Mouse (Mus musculus) neural tube, embryonic 12.5 days (tissue): ENCODE measurements around the gene Cdk19. TPM values are rescaled to one million over a fixed set of nuclear protein-coding genes. Genes with fewer than 3 reads are reported as not detected.
A peak's percentile ranks its signal among the peaks of the same experiment; 100 is the strongest.
"Not testable (repeated sequence)": the region's sequence is repeated elsewhere in the genome, so short reads cannot be mapped to it uniquely, and the experiment has no call there.

ENCODE experiments used
- ATAC-seq: fragments of 200-750 bp; cut with Nextera tagmentation; 2 replicates; pipeline ENCODE4 v1.8.0; 2017; ENCODE audit warnings: low read depth, mild to moderate bottlenecking, moderate TSS enrichment, moderate library complexity; ENCODE audit not compliant: low FRiP score
- H3K27ac ChIP-seq: fragments of 300-500 bp; sonication (generic); 2 replicates; pipeline ENCODE4 v1.5.1; 2016
- H3K27me3 ChIP-seq: fragments of 300-500 bp; sonication (generic); replicated peaks from 2 replicates; pipeline ENCODE4 v1.6.1; 2016; ENCODE audit warnings: mild to moderate bottlenecking
- H3K36me3 ChIP-seq: fragments of 300-500 bp; sonication (generic); 2 replicates; pipeline ENCODE4 v1.6.1; 2016; ENCODE audit warnings: mild to moderate bottlenecking
- H3K4me1 ChIP-seq: fragments of 300-500 bp; sonication (generic); 2 replicates; pipeline ENCODE4 v1.6.1; 2016
- H3K4me2 ChIP-seq: fragments of 300-500 bp; sonication (generic); replicated peaks from 2 replicates; pipeline ENCODE4 v1.6.1; 2016; ENCODE audit warnings: mild to moderate bottlenecking
- H3K4me3 ChIP-seq: fragments of 300-500 bp; sonication (generic); 2 replicates; pipeline ENCODE4 v1.5.1; 2016
- H3K9ac ChIP-seq: fragments of 300-500 bp; sonication (generic); 2 replicates; pipeline ENCODE4 v1.6.1; 2016; ENCODE audit warnings: mild to moderate bottlenecking
- H3K9me3 ChIP-seq: fragments of 300-500 bp; sonication (generic); 2 replicates; pipeline ENCODE4 v1.6.1; 2016; ENCODE audit warnings: mild to moderate bottlenecking
- WGBS: fragments of 180-500 bp; shearing (Covaris S2); methylation state at CpG from one replicate; pipeline ENCODE4 v1.1.7; 2016; 5-methylcytosine and 5-hydroxymethylcytosine counted together
- polyA plus RNA-seq: library from polyadenylated mRNA; unstranded; fragments of >200 nt; fragmentation: Nextera tagmentation; extraction: Ambion mirVana; gene quantifications from 2 replicates; pipeline ENCODE4 v1.2.1, GENCODE M21; 2016

Cdk19 gene
- 11.9 and 12.9 TPM in 2 replicates for polyA plus RNA-seq

GRCm38 (mm10) chr10:40339351-40339964 is at the start of gene Cdk19:
Gene Cdk19, plus strand, starts transcription at chr10:40339564.
- Histone ChIP-seq H3K27me3 (no peaks in the 10 kb centered on the region), H3K27ac (no peak within 1 kb of the TSS), H3K36me3 (no peaks in the 10 kb centered on the region), H3K4me1 (no peaks in the 10 kb centered on the region; the same call in 1 of the 2 replicates), H3K4me3 (no peak within 1 kb of the TSS), H3K9me3 (no peaks in the 10 kb centered on the region), H3K9ac (no peak within 1 kb of the TSS), H3K4me2 (no peak within 1 kb of the TSS)
- WGBS: 29% methylated on average over 13 of the region's 13 CpGs
- ATAC-seq: no peak

- Histone ChIP-seq H3K36me3 (peaks cover 26% of the 10 kb centered on the region), H3K27ac (no peak overlapping the region), H3K4me2 (no peak overlapping the region), H3K27me3 (no peaks in the 10 kb centered on the region), H3K9ac (no peak overlapping the region), H3K4me1 (no peaks in the 10 kb centered on the region), H3K9me3 (no peaks in the 10 kb centered on the region), H3K4me3 (no peak overlapping the region)
- ATAC-seq: no peak
- 94% methylated on average over 6 of the region's 6 CpGs for WGBS
Observed at GRCm38 (mm10) chr10:40292640-40293039, 46.7 kb upstream of the Cdk19 start.

- Histone ChIP-seq H3K4me1 (peaks cover 17% of the 10 kb centered on the region), H3K9ac (peak overlapping the region; percentile 89), H3K36me3 (peaks cover 5% of the 10 kb centered on the region; the same call in 1 of the 2 replicates), H3K27me3 (no peaks in the 10 kb centered on the region), H3K4me3 (peak overlapping the region; percentile 91), H3K9me3 (no peaks in the 10 kb centered on the region), H3K4me2 (peak overlapping the region; percentile 71), H3K27ac (peak overlapping the region; percentile 48)
- under 1% methylated on average over 36 of the region's 36 CpGs for WGBS
- ATAC-seq: peak; percentile 78
Observed at GRCm38 (mm10) chr10:40300648-40301171, 38.7 kb upstream of the Cdk19 start.

- not testable (repeated sequence) for H3K27me3 ChIP-seq, H3K9me3 ChIP-seq, H3K36me3 ChIP-seq
- ATAC-seq: peak; percentile 39
- Histone ChIP-seq H3K4me3 (peak overlapping the region; percentile 91), H3K4me1 (peaks cover 17% of the 10 kb centered on the region), H3K4me2 (peak overlapping the region; percentile 71), H3K27ac (peak overlapping the region; percentile 48), H3K9ac (peak overlapping the region; percentile 89)
- under 1% methylated on average over 69 of the region's 91 CpGs for WGBS
Observed at GRCm38 (mm10) chr10:40301181-40302075, 37.9 kb upstream of the Cdk19 start.

- WGBS: under 1% methylated on average over 55 of the region's 55 CpGs
- H3K36me3 ChIP-seq: no peaks in the 10 kb centered on the region
- H3K27me3 ChIP-seq: no peaks in the 10 kb centered on the region
- peak within 1 kb of the TSS; percentile 71 for H3K4me2 ChIP-seq
- peak within 1 kb of the TSS; percentile 92 for H3K27ac ChIP-seq
- H3K4me3 ChIP-seq: peak within 1 kb of the TSS; percentile 91
- H3K9me3 ChIP-seq: peaks cover 4% of the 10 kb centered on the region; the same call in 1 of the 2 replicates
- H3K4me1 ChIP-seq: peaks cover 17% of the 10 kb centered on the region
- H3K9ac ChIP-seq: peak within 1 kb of the TSS; percentile 89
- ATAC-seq: peak; percentile 97
Observed at GRCm38 (mm10) chr10:40302140-40302985, 37.0 kb upstream of the Cdk19 start, which contains the start of gene Amd1. Gene Amd1, minus strand, starts transcription at chr10:40302186.

- Histone ChIP-seq H3K27ac (no peak overlapping the region), H3K27me3 (no peaks in the 10 kb centered on the region), H3K9me3 (peaks cover 4% of the 10 kb centered on the region; the same call in 1 of the 2 replicates), H3K4me1 (no peaks in the 10 kb centered on the region), H3K4me2 (no peak overlapping the region), H3K36me3 (no peaks in the 10 kb centered on the region), H3K4me3 (no peak overlapping the region), H3K9ac (no peak overlapping the region)
- 94% methylated on average over 1 of the region's 1 CpGs for WGBS
- ATAC-seq: no peak
Observed at GRCm38 (mm10) chr10:40305989-40306388, 33.4 kb upstream of the Cdk19 start.

- whole genome bisulfite sequencing: 64% methylated on average over 4 of the region's 4 CpGs
- H3K9me3 ChIP-seq: peaks cover 4% of the 10 kb centered on the region; the same call in 1 of the 2 replicates
- H3K4me2 ChIP-seq: no peak overlapping the region
- no peak overlapping the region for H3K4me3 ChIP-seq
- H3K4me1 ChIP-seq: no peaks in the 10 kb centered on the region
- no peaks in the 10 kb centered on the region for H3K27me3 ChIP-seq
- H3K9ac ChIP-seq: no peak overlapping the region
- no peak for ATAC-seq
- H3K36me3 ChIP-seq: no peaks in the 10 kb centered on the region
- H3K27ac ChIP-seq: no peak overlapping the region
Observed at GRCm38 (mm10) chr10:40307826-40308583, 31.4 kb upstream of the Cdk19 start.

- Histone ChIP-seq H3K9ac (no peak overlapping the region), H3K4me1 (no peaks in the 10 kb centered on the region), H3K27ac (no peak overlapping the region), H3K4me2 (no peak overlapping the region), H3K4me3 (no peak overlapping the region), H3K36me3 (no peaks in the 10 kb centered on the region), H3K27me3 (no peaks in the 10 kb centered on the region), H3K9me3 (peaks cover 4% of the 10 kb centered on the region; the same call in 1 of the 2 replicates)
- ATAC-seq: no peak
- 59% methylated on average over 6 of the region's 6 CpGs for WGBS
Observed at GRCm38 (mm10) chr10:40309884-40310635, 29.3 kb upstream of the Cdk19 start.

GRCm38 (mm10) chr10:40312781-40313180 is 26.6 kb upstream of the Cdk19 start:
- no peak overlapping the region for H3K27ac ChIP-seq
- H3K27me3 ChIP-seq: no peaks in the 10 kb centered on the region
- H3K4me3 ChIP-seq: no peak overlapping the region
- ATAC-seq: no peak
- no peaks in the 10 kb centered on the region for H3K4me1 ChIP-seq
- H3K4me2 ChIP-seq: no peak overlapping the region
- no peaks in the 10 kb centered on the region for H3K9me3 ChIP-seq
- no peak overlapping the region for H3K9ac ChIP-seq
- WGBS: 86% methylated on average over 4 of the region's 4 CpGs
- H3K36me3 ChIP-seq: no peaks in the 10 kb centered on the region

- no peak for ATAC-seq
- WGBS: 67% methylated on average over 7 of the region's 7 CpGs
- Histone ChIP-seq H3K4me2 (no peak overlapping the region), H3K4me1 (no peaks in the 10 kb centered on the region), H3K36me3 (no peaks in the 10 kb centered on the region), H3K4me3 (no peak overlapping the region), H3K27me3 (no peaks in the 10 kb centered on the region), H3K9me3 (no peaks in the 10 kb centered on the region), H3K9ac (no peak overlapping the region), H3K27ac (no peak overlapping the region)
Observed at GRCm38 (mm10) chr10:40316841-40317585, 22.4 kb upstream of the Cdk19 start.
